Mouse (Mus musculus) hindlimb bud, embryonic 11.5 days (tissue): ENCODE measurements at regions not wholly inside any gene's neighbourhood (a gene's known extent, or its start where the extent isn't known, plus 50 kb on each side); places are given as distances from the start of the nearest gene placed in this dataset.

Experiments
- DNase-seq: peaks from one replicate; pipeline ENCODE4 v3.0.0-alpha.2; 2012; ENCODE audit warnings: low read depth, low spot score; ENCODE audit errors: extremely low spot score

GRCm38 (mm10) chr19:21105004-21105403 is 151.0 kb upstream of the Tmc1 start:
- no peak for DNase-seq

DNA sequence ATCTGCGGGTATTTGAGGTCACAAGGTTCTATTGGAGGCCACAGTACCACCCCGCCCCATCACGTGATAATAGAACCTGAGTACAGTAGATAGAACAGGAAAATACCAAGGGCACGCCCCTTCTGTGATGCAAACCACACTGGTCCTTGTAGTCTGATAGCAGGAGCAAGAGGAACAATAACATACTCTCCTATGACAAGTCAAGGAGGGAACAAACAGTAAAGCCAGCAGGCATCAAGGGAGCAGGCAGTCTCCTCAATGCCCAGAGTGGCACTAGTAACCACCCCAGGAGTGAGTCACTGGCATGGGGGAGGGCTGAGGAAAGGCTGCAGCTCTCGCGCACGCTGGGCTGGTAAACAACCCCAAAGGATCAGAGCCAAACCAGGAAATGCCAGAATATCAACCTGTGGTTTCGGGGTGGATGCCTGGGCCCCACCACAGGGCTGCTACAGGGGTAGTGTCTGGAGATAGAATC is 150.5 kb upstream of the Tmc1 start:
- no peak for DNase-seq

- DNase-seq = no peak
Observed at GRCm38 (mm10) chr19:21077771-21078548, 124.0 kb upstream of the Tmc1 start.

GRCm38 (mm10) chr19:21068381-21068780 is 114.4 kb upstream of the Tmc1 start:
- no peak for DNase-seq

GRCm38 (mm10) chr19:21066432-21067113 is 112.6 kb upstream of the Tmc1 start:
- no peak for DNase-seq

DNA sequence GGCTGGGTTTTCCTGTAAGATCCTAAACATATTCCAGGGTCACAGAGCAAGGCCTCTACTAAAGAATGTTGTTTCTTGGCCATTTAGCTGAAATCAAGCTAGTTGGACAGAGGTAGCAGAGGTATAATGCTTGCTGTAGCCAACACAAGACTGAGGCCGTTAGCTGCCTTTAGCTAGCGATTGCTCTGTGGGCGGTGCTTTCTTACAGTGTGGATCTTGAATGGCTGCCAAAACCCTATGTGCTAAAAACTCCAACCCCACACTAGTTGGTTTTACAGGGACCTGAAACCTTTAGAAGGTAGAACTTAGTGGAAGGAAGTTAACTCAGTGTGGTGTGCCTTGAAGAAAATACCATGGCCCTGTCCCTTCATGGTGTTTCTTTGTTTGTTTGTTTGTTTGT is 110.9 kb upstream of the Tmc1 start:
- no peak for DNase-seq

DNA sequence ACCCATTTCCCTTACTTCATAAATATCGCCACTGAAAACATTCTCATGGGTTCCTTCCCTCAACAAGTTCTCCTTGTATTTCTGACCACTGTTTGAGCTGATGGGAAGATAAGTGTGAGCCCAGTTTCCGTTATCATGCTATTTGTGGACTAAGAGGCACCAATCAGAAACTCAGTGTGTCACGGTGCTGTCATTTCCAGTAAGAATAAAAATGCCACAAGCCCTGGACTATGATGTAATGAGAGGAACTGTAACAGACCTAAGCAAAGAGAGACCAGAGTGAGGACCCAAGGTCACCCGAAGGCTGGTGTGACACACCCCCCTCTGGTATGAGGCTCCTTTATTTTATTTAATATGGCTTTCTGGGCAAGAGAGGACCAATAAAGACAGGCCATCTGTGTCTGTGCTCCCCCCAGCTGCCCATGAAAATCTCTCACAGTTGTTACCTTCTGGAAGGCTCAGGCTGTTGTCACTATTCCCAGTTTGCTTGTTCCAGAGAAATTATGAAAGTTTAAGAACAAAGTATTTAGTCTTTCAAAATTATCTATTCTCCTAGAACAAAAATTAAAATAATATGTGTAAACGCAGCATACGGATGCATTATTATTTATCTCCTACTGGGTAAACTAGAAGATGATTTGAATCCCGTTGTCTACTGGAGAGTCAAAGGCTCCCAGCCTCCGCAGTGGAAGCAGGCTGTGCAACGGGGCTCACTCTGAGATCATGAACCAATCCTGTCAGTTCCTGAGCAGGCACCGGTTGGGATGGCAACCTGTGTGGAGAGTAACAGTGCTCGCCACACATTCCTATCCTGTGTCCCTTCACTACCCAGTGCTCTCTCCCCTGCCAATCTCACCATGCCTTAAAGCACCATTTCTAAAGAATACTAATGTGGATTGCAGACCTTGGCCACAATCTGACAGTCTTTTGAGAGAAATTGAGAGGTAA is 99.9 kb upstream of the Tmc1 start:
- no peak for DNase-seq

DNA sequence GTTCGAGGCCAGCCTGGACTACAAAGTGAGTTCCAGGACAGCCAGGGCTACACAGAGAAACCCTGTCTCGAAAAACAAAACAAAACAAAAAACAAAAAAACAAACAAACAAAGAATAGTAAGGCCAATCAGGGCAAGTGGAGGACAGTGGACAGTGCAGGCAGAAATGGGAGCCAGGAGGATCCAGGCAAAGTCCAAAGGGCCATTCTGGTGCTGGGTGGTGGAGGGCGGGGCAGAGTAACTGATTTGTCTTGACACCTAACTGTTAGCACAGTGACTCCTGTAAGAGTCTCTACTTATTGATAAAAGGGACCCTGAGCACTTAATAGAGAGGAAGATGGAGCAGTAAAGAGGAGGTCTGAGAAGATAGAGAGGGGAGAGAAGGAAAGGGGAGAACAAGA is 98.8 kb upstream of the Tmc1 start:
- no peak for DNase-seq

GRCm38 (mm10) chr19:21051872-21052271 is 97.9 kb upstream of the Tmc1 start:
- DNase-seq = no peak

GRCm38 (mm10) chr19:21050994-21051721 is 97.2 kb upstream of the Tmc1 start:
- no peak for DNase-seq

DNA sequence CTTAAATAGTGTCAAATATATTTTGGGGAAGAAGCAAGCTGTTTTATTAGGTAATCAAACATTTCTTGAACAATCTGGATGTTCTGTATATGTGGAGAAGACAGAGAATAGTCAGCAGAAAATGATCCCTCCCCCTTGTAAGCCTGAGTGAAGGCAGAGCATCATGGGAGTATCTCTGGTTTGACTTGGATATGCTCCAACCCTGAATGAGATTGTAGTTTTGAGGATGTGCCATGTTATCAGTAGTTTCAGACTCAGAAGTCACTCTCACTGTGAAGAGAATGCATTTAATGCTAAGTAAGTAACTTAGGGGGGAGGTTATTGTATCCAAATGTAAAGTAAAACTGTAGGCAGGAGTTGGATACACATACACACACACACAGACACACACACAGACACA is 95.3 kb upstream of the Tmc1 start:
- DNase-seq = no peak

- DNase-seq = no peak
Observed at GRCm38 (mm10) chr19:21045565-21045964, 91.6 kb upstream of the Tmc1 start.

- DNase-seq = no peak
Observed at GRCm38 (mm10) chr19:21043958-21044357, 90.0 kb upstream of the Tmc1 start.

DNA sequence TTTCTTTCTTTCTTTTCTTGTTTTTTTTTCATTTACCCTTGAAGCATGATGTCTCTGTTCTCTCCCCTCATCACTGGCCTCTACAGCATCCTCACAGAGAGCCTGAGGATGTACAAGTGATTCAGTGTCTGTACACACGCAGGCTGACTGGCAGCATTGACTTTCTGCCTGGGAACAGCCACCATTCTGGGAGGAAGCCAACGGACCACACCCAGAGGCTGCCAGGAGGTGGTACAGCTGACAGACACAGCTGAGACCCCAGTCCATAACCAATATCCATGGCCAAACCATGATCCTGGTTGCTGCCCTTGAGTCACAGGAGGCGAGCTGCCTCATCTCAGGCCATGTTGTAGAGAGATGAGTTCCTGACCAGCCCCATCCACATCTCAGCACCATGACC is 88.5 kb upstream of the Tmc1 start:
- DNase-seq = no peak

DNA sequence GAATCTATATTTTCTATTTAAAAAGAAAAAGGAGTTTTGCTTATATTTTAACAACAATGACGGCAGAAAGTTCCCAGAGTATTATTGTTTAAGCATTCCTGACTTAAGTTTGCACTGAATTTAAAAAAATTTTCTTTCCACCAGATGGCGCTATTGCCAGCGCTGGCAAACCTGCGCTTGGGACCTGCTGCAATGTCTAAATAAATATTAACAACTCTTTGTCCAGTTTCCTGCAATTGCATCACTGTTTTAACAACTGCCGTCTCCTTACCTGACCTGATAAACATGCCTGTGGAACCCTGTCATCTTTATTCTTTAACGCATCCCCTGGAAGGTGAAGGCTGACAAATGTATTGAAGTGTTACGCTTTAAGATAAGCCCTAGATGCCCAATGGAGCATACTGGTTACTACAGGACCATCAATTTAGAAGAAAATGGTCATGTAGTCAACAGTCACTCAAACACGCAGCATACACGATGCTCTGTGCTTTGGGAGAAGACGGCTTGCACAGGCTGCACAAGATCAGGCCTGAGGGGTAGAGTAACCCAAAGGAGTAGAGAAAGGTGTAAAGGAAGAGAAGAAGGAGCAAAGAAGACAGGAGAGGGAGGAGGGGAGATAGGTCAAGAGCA is 83.6 kb upstream of the Tmc1 start:
- peak; percentile 60 for DNase-seq

- no peak for DNase-seq
Observed at GRCm38 (mm10) chr19:21036507-21037425, 82.8 kb upstream of the Tmc1 start.

DNA sequence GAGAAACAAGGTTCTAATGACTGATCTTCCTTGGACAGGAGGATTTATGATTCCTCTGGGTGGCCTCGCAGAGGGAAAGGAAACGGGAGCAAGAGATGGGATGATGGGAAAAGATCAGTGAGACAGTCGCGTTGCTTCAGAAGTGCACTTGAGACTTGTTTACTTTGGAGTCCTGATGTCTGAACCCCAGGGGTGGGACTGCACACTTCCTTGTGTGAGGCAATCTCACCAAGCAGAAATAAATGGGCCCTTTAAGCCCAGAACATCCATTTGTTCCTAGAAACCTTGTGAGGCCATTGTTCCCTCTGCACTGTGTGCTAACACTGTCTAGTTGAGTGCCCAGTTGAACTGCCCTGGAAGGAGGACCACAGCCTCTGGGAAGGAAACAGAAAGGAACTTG is 81.5 kb upstream of the Tmc1 start:
- no peak for DNase-seq

DNA sequence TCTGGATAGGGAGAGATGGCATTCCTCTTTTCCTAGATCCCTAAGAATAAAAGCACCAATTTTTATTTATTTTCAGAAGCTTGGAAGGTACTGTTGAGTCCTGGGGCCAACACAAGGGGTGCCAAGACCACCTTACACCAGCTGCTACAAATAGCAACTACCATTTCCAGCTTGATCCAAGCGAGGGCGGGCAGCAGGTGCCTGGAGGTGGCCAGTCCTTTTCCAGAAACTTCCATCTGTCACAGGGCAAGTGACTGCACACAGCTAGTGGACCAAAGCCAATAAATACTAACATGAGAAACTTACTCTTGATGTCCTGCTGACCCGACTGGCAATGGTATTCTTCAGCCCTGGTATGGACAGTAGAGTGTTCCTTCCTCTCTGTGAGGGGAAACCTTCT is 80.0 kb upstream of the Tmc1 start:
- DNase-seq = no peak

GRCm38 (mm10) chr19:21032558-21032957 is 78.6 kb upstream of the Tmc1 start:
- DNase-seq = no peak
